Mouse (Mus musculus) 416B (cell line): ENCODE data around the gene Krt26.
A peak's percentile ranks its signal among the peaks of the same experiment; 100 is the strongest.

Source experiments
- DNase-seq: peaks from one replicate; pipeline ENCODE4 v3.0.0; 2011; ENCODE audit warnings: low read depth

Krt26 gene

GRCm38 (mm10) chr11:99337866-99338265 is at the start of gene Krt26:
Krt26 (minus strand) TSS chr11:99337966.
- DNase-seq, result no peak

- DNase-seq, result peak; percentile 81
These were observed 48.3 kb upstream of the Krt26 start for GRCm38 (mm10) chr11:99385813-99386721.

GRCm38 (mm10) chr11:99379568-99379967 is 41.8 kb upstream of the Krt26 start:
- DNase-seq, result peak; percentile 79

- DNase-seq, result no peak
These were observed 37.0 kb upstream of the Krt26 start, which contains the start of gene Krt28 for GRCm38 (mm10) chr11:99374803-99375202. Krt28 (minus strand) TSS chr11:99374903.

- peak; percentile 80 for DNase-seq
These were observed 32.2 kb upstream of the Krt26 start for GRCm38 (mm10) chr11:99369853-99370451.

- peak; percentile 16 for DNase-seq
These were observed 31.5 kb upstream of the Krt26 start for GRCm38 (mm10) chr11:99369229-99369628.

- peak; percentile 18 for DNase-seq
These were observed 29.0 kb upstream of the Krt26 start for GRCm38 (mm10) chr11:99366791-99367190.

GRCm38 (mm10) chr11:99364412-99364811 is 26.6 kb upstream of the Krt26 start:
- DNase-seq, result peak; percentile 31

GRCm38 (mm10) chr11:99361423-99361822 is 23.7 kb upstream of the Krt26 start:
- DNase-seq, result no peak

GRCm38 (mm10) chr11:99351004-99351403 is 13.2 kb upstream of the Krt26 start, which contains the start of gene Krt27:
Krt27 (minus strand) TSS chr11:99351104.
- DNase-seq, result no peak

- DNase-seq, result no peak
These were observed 1.6 kb upstream of the Krt26 start for GRCm38 (mm10) chr11:99339299-99339847.

- no peak for DNase-seq
These were observed 4.3 kb downstream of the Krt26 start for GRCm38 (mm10) chr11:99333426-99333825.

GRCm38 (mm10) chr11:99329655-99330054 is 8.1 kb downstream of the Krt26 start:
- no peak for DNase-seq

- DNase-seq, result no peak
These were observed 14.9 kb downstream of the Krt26 start, which contains the start of gene Krt25 for GRCm38 (mm10) chr11:99322851-99323250. Krt25 (minus strand) TSS chr11:99322951.

- DNase-seq, result no peak
These were observed 16.7 kb downstream of the Krt26 start for GRCm38 (mm10) chr11:99321094-99321493.

GRCm38 (mm10) chr11:99319127-99319526 is 18.6 kb downstream of the Krt26 start:
- no peak for DNase-seq

GRCm38 (mm10) chr11:99316543-99316942 is 21.2 kb downstream of the Krt26 start:
- DNase-seq, result no peak

GRCm38 (mm10) chr11:99314594-99314993 is 23.2 kb downstream of the Krt26 start:
- no peak for DNase-seq

- DNase-seq, result peak; percentile 72
These were observed 26.9 kb downstream of the Krt26 start for GRCm38 (mm10) chr11:99310882-99311281.

- DNase-seq, result peak; percentile 82
These were observed 30.2 kb downstream of the Krt26 start for GRCm38 (mm10) chr11:99307579-99307978.

GRCm38 (mm10) chr11:99295039-99295438 is 42.7 kb downstream of the Krt26 start:
- DNase-seq, result peak; percentile 19

- DNase-seq, result peak; percentile 57
These were observed 44.9 kb downstream of the Krt26 start for GRCm38 (mm10) chr11:99292846-99293245.
